Comparison of ENCODE assay signal across 13 mouse cellular contexts in the genomic region with DNA sequence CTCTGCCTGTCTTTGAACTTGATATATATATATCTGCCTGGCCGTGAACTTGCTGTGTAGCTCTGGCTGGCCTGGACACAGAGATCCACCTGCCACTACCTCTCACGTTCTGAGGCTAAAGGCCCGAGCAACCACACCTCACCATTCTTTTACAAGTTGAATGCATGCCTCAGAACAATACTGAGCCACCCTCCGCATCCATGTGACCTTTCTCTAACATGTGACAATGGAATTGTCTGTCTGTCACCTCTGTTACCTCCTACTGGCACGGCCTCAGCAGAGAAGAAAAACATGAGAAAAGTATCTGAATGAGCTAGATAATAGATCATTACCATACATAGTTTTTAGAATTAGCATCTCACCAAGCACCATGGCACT.
"Had no signal": no experiment of that assay in that cellular context is flagged by ENCODE, and none has a peak within 500 bp of the region (broad histone marks: within the 10 kb centered on the region; RNA-seq: fewer than 3 reads in every experiment).

No protein-coding gene starts in this region.

- H3K27ac ChIP-seq: limb, embryonic 13.5 days; midbrain, embryonic 15.5 days had no signal

- H3K9me3 ChIP-seq: limb, embryonic 13.5 days; midbrain, embryonic 10.5 days; midbrain, embryonic 15.5 days; stomach, embryonic 15.5 days had no signal

- H3K4me1 ChIP-seq: midbrain, embryonic 15.5 days had no signal

- H3K27me3 ChIP-seq: limb, embryonic 13.5 days; midbrain, embryonic 15.5 days; stomach, embryonic 15.5 days had no signal

- H3K9ac ChIP-seq: limb, embryonic 13.5 days; lung, embryonic 14.5 days; midbrain, embryonic 15.5 days; stomach, embryonic 15.5 days had no signal

- H3K36me3 ChIP-seq: limb, embryonic 13.5 days; midbrain, embryonic 10.5 days; midbrain, embryonic 15.5 days; stomach, embryonic 15.5 days had no signal

- H3K4me2 ChIP-seq: limb, embryonic 13.5 days; lung, embryonic 14.5 days; midbrain, embryonic 15.5 days; stomach, embryonic 15.5 days had no signal

- H3K4me3 ChIP-seq: layer of hippocampus, adult 2 months; limb, embryonic 13.5 days; midbrain, embryonic 10.5 days; midbrain, embryonic 15.5 days; stomach, embryonic 15.5 days had no signal

- DNase-seq: kidney, adult 8-10 months; kidney, postnatal 10 days; kidney, postnatal 4 days; left cerebral cortex, postnatal 4 days; right cerebral cortex, postnatal 14 days; thymus, postnatal 4 days had no signal

- ATAC-seq: intestine, postnatal 0 days; midbrain, embryonic 15.5 days had no signal
